Mouse (Mus musculus) frontal cortex, postnatal 36 days (tissue): Measurements from ENCODE around the gene Pank4.

Experiments used
- DNase-seq, 2 experiments: peaks; one replicate each; pipeline ENCODE4 v3.0.0; 2022; ENCODE audit warnings: low spot score in 2 of 2

Pank4 gene

DNA sequence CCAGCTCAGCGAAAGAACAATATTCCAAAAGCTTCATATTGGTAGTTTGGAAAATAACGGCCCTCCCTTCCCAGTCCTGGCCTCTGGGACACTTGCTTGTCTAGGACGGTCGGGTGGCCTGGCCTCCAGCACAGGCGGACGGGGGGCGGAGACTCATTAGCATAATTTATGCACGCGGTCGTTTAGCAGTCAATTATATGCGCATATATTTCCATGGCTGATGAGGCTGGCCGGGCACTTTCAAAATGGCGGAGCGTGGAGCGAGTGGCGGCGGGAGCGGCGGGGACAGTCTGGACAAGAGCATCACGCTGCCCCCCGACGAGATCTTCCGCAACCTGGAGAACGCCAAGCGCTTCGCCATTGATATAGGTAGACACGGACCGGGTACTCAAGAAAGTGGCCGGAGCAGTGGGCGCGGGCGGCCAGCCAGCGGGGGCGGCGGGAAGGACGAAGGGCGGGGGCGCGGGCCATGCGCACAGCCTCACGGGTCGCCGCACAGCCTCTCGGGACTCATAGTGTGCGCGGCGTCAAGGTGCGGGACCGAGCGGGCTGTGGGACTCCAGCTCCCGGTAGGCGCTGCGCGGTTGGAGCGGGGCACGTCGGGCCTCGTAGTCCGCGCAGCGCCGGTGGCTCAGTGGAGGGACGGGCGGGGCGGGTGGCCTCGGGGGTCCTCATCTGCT lies at the start of gene Pank4:
Gene Pank4 (plus strand): TSS at position 223 of the 680 bp plus-strand sequence.
- peak; percentile 89 to 94 for DNase-seq

DNA sequence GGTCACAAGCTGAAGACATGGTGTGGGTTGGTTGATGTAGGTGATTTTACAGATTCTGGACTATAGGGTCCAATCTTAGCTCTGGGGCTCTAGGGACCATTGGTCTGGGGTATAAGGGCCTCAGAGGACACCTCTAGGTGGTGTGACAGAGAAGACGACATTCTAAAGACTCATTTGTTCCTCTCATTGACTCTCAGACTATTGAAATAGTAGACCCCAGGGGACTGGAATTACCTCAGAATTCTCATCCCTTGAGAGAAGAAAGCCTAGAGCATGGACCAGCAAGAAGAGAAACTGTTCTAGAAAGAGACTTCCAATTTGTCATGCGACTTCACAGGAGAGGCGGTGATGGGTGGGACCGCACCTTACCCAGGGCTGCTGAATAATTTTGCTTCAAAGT lies 49.7 kb upstream of the Pank4 start:
- no peak for DNase-seq

DNA sequence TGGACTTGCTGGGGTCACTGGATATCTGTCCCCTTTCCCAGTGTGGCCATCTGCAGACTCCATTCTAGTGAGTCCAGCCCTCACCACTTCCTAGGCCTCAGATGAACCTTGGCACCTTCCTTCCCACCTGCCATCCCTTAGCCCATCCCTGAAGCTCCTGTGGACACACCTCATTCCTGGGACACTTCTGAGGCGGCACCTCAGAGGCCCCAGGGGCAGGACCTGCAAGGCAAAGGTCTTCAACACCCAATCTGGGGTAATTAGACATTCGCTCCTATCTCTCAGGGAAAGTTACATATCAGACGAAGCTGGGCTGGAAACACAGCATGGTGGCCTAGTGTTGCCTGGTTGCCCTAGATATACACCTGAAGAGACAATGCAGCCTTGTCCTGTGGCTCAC lies 49.2 kb upstream of the Pank4 start:
- DNase-seq, result no peak

DNA sequence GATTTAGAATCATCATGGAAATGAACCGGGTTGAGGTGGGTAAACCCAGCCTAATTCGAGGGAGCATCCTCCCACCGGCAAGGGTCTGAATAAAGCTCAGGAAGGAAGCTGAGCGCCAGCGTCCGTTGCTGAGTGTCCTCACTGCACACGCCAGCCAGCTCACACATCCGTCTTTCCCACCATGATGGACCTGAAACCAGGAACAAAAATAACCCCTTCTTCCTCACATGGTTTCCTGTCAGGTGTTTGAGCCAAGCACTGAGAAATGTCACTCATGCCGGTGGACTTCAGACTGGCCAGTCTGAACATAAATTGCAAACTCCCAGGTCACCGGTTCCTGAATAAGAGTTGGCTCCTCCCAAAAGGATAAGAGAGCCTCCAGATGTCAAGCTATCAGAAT lies 48.6 kb upstream of the Pank4 start:
- DNase-seq, result no peak

DNA sequence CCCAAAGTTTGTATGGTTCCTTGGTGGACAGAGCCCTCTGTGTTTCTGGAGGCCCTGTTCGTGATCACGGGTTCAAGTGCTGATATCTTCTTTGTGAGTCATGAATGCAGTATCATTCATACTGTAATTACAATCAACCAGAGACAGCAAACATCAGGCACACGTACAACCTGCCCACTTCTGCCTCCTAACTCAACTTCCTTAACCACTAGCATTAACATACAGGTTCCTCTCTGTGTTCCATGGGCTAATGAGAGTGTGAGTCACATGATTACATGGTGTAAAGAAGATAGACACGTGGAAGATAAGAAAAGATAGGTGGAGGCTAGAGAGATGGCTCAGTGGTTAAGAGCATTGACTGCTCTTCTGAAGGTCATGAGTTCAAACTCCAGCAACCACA lies 47.3 kb upstream of the Pank4 start:
- no peak for DNase-seq

DNA sequence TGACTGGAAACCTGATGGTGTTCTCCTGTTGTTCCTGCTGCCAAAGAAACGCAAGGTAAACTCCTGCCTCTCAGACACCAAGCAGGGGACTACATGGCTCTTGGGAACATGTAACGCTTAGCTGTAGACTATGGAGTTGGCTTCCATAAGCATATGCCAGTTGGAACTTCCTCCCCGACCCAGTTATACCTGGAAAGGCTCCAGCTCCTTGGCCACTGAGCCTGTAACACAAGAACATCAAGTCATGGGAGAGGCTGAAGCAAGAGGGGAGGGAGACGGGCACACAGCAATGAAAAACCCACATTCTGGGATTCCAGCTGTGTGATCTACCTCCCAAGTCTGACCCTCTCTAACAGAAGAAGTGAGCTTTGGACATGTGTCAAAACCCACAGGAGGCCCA lies 41.6 kb upstream of the Pank4 start:
- DNase-seq, result no peak

DNA sequence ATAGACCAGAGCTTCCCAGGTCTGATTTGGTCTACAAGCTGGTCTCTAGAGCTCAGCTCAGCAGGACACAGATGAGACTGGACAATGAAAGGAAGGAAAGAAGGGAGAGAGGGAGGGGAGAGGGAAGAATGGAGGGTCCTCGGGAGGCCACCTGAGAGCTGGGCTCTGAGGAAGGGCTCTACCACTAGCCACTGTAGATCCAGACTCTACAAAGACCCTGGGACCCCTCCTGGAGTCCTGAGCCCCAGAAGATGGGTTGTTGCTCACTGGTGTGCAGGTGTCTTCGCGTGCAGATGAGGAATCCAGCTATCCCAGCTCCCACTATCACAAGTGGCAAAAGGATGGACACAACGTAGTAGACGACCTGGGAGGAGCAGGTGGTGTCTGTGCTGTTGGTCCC lies 41.0 kb upstream of the Pank4 start:
- DNase-seq, result no peak

DNA sequence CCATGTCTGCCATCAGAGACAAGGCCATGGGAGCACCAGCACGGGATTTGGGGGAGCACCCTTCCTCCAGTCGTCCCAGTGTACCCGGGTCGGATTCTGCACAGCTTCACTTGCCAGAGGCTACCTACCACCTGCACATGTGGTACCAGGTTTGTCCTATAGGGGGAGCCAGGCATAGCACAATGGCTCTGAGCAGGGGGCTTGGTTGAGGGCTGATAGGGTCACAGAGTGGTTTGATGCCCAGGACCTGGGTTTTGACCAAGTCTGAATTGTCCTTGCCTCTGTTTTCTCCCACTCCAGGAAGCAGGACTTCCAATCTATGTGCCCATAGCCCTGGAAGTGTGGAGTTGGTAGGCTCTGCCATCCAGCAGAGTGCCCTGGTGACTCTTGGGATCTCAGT lies 38.5 kb upstream of the Pank4 start:
- DNase-seq, result no peak

DNA sequence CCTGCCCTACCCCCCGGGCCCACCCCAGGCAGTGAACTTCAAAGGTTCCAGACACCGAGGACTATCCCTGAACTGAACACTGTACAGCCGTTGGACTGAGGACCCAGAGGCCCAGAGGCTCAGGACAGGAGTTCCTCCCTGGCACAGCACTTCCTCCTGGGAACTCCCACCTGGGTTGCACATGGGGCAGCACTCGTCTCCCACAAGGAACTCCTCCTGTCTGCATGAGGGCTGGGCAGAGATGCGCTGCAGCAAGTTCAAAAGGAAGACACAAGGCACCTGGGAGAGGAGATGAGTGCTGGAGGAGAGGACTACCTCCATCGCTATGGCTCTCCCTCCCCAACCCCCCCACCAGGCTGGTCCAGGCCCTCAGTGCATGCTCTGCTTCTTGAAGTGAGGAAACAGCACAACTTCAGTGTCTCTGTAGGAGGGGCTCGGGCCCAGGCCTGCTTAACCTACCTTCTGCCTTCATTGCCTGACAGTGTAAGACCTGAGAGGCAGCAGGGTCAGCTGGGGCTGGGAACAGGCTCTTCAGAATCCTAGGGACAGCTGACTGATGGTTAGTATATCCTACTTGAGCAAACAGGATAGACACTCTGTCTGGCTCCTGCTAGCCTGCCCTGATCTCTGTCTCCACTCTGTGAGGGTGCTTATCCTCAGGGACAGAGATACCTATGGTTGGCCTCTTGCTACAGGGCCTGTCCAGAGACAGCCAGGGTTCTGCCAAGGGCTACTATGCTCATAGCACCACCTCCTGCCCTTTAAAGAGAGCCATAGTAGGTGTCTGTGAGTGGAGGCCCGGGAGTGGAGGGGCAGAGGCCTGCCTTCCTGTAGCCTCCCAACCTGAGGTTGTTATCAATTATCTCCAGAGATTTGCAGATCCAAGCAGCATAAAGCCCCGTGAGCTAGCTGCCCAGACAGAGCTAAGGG lies 36.7 kb upstream of the Pank4 start:
- no peak for DNase-seq

DNA sequence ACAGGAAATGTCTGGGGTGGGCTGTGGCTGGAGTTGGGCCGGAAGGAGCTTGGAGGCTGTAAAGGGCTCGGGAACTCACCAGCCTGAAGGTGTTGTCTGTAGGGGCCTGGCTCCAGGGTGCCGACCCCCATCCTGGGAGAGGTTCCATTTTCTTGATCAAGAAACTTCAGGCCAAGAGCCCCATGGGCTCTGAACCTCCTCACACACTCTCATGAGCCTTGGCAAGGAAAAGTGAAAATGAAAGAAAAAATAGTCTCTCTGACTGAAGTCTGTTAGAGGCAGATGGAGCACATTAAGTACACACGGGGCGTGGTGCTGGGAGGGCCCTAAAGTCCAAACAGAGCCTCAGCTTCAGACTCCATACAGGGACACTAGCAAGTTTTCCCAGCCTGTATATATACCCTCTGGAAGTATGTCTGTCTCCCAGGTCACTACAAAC lies 36.0 kb upstream of the Pank4 start:
- DNase-seq, result no peak

DNA sequence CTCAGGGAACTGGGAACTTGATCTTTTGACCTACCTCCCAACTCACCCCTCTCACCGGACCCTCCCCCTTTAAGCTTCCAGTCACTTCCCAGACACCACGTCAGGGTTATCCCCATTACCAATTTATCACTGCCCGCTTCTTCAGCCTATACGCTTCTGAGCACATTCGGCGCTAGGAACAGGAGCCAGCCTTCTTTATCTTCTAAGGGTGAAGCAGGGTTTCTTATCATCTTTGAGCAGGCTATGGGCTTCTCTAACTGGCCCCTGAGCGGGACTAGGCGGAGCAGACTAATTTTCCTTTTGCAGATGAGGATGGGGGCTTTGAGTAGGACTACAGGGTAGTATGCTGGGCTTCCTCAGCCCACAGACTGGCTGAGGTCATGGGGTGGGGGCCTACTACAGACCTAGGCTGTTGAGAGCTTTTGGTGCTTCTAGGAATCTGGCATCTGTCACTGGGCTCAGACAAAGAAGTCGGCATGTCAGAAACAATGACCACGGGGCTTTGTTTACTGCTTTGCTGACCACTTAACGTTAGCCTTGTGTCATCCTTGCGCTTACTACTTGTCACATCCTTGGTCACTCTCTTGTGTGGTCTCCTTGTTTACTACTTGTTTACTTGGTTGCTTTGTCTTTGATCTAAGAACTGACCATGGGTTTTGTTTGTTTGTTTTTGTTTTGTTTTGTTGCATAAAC lies 35.4 kb upstream of the Pank4 start, which contains the start of gene Tnfrsf14:
Gene Tnfrsf14 (minus strand): TSS at position 169 of the 693 bp plus-strand sequence.
- no peak for DNase-seq

DNA sequence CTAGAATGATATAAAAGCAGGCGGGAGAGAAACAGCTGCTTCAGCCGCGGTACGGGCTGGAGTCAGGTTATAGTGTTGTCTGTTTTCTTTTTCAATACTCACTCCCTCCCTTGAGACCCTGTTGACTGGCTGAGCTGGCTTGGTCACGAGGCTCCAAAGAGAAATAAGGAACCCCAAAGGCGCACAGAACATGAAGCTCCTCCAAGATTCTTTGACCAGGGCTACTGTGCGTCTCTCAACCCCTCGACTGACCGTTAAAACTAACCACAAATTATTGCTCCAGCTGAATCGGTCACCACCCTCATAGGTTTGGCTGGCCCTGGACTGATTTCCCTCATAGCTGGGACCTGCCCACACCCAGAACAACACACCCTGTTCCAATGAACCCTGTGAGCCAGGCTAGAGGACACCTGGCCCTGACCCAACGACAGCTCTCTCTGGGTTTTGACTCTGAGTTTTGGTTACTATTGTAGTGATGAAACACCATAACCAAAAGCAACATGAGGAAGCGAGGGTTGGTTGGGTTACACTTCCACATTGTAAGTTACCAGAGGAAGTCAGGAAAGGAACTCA lies 34.7 kb upstream of the Pank4 start:
- DNase-seq, result no peak

DNA sequence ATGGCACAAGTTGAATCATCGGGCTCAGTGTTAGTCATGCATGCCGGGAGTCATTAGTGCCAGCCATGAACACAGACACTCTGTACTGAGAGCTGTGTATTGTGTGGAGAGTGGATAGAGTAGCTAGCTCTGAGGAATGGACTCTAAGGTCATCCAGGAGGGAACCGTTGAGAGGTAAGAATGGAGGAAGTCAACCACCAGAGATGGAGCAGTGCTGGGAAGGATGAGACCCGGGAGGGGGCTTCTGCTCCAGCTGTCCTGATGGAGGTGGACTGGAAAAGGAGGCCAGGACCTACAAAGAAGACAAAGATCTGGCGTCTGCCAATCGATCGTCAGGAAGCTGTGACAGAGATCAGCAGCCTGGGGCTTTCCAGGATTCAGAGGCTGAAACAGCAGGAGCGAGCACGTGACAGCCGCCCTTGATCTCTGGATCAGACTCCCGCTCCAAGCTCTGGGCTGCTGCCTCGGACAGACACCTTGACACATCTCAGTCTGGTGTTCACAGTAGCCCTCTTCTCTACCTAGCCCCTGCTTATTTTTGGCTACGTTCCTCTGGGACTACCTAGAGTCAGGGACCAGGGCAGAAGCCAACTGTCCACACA lies 30.5 kb upstream of the Pank4 start:
- no peak for DNase-seq

DNA sequence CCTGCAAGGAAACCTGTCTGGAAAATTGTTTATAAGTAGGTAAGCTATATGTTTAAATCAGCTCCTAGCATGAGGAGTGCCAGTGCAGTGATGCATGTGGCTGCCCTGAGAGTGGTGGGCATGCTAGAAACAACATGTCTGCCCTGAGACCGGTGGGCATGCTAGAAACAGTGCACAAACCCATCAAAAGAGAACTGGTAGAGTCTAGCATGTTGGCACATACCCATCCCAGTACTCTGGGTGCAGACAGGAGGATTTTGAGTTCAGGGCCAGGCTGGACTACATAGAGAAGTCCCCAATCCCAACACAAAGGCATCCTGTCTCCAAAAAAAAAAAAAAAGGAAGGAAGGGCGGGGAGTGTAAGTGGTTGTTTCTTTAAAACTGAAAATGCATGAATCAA lies 29.1 kb upstream of the Pank4 start:
- DNase-seq, result no peak

DNA sequence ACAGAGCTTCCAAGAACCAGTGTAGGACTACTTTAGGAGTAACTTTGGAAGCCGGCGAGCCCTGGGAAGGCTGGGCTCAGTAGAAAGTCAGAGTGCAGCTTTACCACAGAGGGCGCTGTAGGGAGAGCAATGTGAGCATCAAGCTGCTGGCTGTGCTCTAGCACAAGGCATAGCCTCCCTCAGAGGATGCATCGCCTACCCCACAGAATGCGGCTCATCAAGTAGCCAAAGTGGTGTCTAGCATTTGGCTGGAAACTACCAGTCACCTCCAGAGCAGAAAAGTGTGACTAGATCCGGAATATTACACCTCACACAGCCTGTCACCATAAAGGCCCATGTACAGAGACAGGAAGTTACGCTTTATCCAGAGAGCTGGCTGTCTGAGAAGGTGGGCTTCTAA lies 28.1 kb upstream of the Pank4 start:
- no peak for DNase-seq

DNA sequence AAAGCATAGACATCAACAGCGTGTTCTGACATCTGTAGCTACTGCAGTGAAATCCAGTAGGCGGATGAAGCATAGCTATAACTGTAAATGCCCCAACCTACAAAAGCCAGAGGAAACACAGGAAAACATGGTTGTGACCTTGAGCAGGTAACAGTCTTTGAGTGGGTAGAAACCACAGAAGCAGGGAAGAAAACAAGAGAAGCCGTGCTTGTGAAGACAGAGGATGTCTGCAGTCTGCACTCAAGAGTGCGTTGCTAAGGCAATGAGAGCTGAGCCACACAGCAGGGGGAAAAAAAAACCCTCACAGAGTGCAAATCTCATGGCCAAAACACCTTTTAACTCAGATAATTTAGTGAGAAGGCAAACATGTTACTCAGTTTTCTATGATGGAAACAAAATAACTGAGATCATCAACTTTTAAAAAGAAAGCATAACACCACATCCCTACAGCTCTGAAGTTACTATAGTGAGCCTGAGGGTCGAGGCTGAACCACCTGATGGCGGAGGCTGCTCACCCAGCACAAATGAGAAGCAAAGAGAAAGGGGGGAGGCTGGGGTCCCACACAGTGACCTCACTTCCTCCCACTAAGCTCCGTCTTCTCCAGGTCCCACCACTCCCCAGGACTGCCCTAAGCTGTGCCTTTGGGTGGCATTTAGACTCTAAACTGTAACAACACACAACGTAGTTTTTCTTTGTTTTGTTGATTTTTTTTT lies 27.2 kb upstream of the Pank4 start:
- DNase-seq, result no peak

DNA sequence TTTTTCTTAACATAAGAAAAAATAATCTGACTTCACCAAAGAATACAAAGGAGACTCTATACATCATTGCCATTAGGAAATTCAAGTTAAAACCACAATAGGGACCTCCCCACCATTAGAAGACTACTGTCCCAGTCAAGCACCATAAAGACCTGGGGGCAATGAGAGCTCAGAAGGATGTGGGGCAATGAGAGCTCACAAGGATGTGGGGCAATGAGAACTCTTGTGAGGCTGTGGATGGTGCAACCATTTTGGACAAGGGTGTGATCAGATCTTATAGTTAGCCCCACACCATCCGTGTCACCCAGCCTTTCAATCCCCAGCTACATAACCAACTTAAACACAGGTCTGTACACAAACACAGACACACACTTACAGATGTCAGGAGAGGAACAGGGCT lies 26.2 kb upstream of the Pank4 start:
- DNase-seq, result no peak

DNA sequence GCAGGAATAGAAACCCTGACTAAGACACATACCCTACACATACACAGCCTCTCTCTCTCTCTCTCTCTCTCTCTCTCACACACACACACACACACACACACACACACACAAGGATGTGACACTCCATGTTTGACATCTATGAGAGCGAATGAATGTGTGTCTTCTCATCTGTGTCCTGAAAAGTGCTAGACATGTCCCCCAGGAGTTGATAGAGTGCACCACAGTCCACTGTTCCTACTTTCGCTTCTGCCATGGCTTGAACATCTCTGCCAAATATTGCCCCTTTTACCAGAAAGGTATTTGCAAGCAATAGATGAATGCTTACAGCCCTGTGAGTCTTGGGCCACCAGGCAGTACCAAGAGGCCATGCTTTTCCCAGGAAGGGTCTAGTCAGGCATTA lies 23.8 kb upstream of the Pank4 start:
- DNase-seq, result no peak

DNA sequence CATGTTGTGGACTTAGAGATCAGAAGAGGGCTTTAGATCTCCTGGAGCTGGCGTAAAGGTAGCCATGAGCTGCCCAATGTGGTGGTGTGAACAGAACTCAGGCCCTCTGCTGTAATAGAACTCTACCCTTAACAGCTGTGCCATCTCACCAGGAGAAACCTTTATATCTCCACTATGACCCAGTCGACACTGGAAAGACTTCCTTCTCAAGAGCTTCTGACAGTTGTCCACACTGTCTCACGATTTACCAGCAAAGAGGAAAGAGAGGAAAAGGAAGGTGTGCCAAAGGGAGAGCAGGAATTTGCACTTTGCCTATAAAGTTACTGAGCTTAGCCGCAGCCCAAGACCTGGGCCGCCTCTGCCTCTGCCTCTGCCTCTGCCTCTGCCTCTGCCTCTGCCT lies 22.1 kb upstream of the Pank4 start:
- no peak for DNase-seq

DNA sequence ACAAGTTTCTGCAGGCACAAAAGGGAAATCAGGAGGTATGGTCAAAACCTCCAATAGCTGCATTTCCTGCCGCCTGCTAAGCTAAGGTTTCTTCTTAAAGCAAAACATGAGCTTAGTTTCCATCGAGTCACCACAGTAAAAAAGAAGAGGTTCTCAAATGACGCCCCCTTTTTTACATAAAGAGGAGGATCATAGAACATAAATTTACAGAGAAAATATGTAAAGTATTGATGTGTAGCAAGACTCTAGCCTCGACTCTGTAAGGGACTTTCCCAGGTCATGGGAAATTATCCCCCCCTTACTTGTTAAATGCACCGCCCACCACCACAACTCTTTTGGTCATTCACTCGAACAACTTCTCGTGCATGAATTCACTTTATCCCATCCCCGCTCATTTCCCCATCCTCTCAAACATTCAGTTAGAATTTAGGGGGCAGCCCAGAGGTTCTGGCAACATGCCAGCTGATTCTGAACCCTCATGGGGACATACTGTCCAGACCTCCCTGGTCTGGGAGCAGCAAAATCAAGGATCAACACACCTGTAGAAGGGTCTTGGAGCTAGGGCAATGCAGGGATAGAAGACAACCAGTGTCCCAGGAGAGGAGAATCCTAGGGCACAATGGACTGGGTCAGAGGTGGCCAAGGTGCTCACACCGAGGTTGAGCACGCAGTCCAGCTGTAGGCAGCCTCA lies 21.1 kb upstream of the Pank4 start:
- DNase-seq, result no peak
